Mouse (Mus musculus) embryonic facial prominence, embryonic 15.5 days (tissue): Measurements from ENCODE around the gene Etfa. TPM values are rescaled to one million over a fixed set of nuclear protein-coding genes. Genes with fewer than 3 reads are reported as not detected.

Source experiments
- ATAC-seq: fragments of 200-750 bp; cut with Nextera tagmentation; 2 replicates; pipeline ENCODE4 v1.8.0; 2017; ENCODE audit warnings: low read depth, moderate TSS enrichment; ENCODE audit not compliant: insufficient number of reproducible peaks, low FRiP score, low TSS enrichment
- H3K27ac ChIP-seq: fragments of 300-500 bp; sonication (generic); replicated peaks from 2 replicates; pipeline ENCODE4 v1.5.1; 2015; ENCODE audit warnings: mild to moderate bottlenecking, inconsistent platforms
- H3K27me3 ChIP-seq: fragments of 300-500 bp; sonication (generic); 2 replicates; pipeline ENCODE4 v1.6.1; 2015; ENCODE audit warnings: inconsistent platforms
- H3K36me3 ChIP-seq: fragments of 300-500 bp; sonication (generic); 2 replicates; pipeline ENCODE4 v1.6.1; 2015; ENCODE audit warnings: mild to moderate bottlenecking, inconsistent platforms
- H3K4me1 ChIP-seq: fragments of 300-500 bp; sonication (generic); 2 replicates; pipeline ENCODE4 v1.6.1; 2015; ENCODE audit warnings: inconsistent platforms
- H3K4me2 ChIP-seq: fragments of 300-500 bp; sonication (generic); replicated peaks from 2 replicates; pipeline ENCODE4 v1.6.1; 2015; ENCODE audit warnings: mild to moderate bottlenecking, inconsistent platforms
- H3K4me3 ChIP-seq: fragments of 300-500 bp; sonication (generic); replicated peaks from 2 replicates; pipeline ENCODE4 v1.5.1; 2015; ENCODE audit warnings: mild to moderate bottlenecking, inconsistent platforms
- H3K9ac ChIP-seq: fragments of 300-500 bp; sonication (generic); 2 replicates; pipeline ENCODE4 v1.6.1; 2015; ENCODE audit warnings: inconsistent platforms
- H3K9me3 ChIP-seq: fragments of 300-500 bp; sonication (generic); replicated peaks from 2 replicates; pipeline ENCODE4 v1.6.1; 2016; ENCODE audit warnings: inconsistent platforms
- WGBS: fragments of 180-500 bp; shearing (Covaris S2); methylation state at CpG from one replicate; pipeline ENCODE4 v1.1.7; 2015; 5-methylcytosine and 5-hydroxymethylcytosine counted together
- polyA plus RNA-seq: library from polyadenylated mRNA; unstranded; fragments of >200 nt; fragmentation: Nextera tagmentation; extraction: Ambion mirVana; gene quantifications from 2 replicates; pipeline ENCODE4 v1.2.1, GENCODE M21; 2015

The Etfa gene
- 181 and 189 TPM in 2 replicates for polyA plus RNA-seq

DNA sequence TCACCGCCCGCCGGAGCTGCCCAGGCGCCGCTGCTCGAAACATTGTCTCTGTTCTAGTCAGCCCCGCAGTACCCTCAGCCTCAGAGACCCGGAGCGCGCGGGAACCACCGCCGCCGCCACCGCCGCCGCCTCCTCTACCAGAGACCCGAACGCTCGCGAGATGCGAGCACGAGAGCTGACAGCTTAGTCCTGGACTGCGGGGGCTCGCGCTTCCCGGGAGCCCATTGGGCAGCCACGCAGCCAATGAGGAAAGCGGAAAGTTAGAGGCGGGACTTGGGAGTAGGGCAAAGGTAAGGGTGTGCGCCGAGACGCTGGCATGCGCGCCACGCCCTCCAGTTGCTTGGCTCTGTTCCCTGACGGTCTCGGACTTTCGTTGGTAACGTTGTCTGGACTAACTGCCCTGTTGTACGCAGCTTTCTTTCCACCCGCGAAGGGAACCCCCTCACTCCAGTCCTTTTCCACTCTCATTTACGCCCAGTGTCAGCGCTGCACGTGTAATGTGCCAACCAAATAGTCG, at the start of gene Etfa:
TSS of gene Etfa (minus strand) at position 217 of the 517 bp plus-strand sequence.
- Histone ChIP-seq H3K27me3 (0 out of 2 replicates have a peak, but pooled peaks cover 7% of the 10 kb centered on the region), H3K27ac (peak within 1 kb of the TSS; percentile 93), H3K4me3 (peak within 1 kb of the TSS; percentile 91), H3K9ac (peak within 1 kb of the TSS; percentile 94), H3K4me2 (peak within 1 kb of the TSS; percentile 82), H3K36me3 (no peaks in the 10 kb centered on the region), H3K9me3 (no peaks in the 10 kb centered on the region), H3K4me1 (peaks cover 16% of the 10 kb centered on the region)
- peak; percentile 99 for ATAC-seq
- WGBS = under 1% methylated on average over 47 of the region's 47 CpGs

DNA sequence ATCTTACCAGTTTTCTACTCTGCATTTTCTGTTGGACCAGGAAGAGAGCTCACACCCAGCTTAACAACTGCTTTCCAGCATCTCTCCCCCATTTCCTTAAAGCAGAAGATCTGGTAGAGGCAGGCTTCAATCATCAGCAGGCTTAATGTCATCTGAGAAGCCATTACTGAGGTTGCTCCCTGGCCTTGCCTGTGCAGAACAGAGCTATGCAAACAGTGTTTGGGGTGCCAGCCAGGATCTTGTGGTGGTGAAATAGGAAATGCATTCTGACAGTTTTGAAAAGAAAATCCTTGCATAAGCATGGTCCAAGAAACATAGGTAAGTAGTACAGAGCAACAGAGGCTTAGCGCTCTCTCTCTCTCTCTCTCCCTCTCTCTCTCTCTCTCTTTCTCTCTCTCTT, 48.9 kb upstream of the Etfa start:
- no peaks in the 10 kb centered on the region for H3K4me1 ChIP-seq
- H3K9me3 ChIP-seq = no peaks in the 10 kb centered on the region
- H3K36me3 ChIP-seq = no peaks in the 10 kb centered on the region
- H3K4me2 ChIP-seq = no peak overlapping the region
- H3K9ac ChIP-seq = no peak overlapping the region
- H3K27ac ChIP-seq = no peak overlapping the region
- ATAC-seq = no peak; the same call in 1 of the 2 replicates
- no peak overlapping the region for H3K4me3 ChIP-seq
- WGBS = 65% methylated on average over 1 of the region's 1 CpGs
- H3K27me3 ChIP-seq = no peaks in the 10 kb centered on the region

DNA sequence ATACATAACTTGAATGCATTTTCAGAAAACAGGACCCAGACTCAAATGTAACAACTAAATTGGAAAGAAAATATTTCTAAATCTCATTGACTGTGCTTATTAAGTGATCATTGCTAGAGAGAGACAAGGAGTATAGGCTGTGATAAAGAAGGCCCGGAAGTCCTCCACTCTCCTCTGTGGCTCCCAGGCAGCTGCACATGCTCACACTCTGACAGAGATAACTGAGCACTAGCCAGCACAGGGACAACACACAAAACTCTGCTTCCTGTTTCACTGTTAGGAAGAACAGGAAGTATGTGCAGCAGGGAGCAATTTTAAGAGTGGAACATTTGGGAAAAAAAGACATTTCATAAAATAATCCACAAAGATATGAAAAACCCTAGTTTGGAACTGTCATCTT, 42.9 kb upstream of the Etfa start:
- H3K4me2 ChIP-seq = no peak overlapping the region
- no peak overlapping the region for H3K4me3 ChIP-seq
- no peaks in the 10 kb centered on the region for H3K36me3 ChIP-seq
- no peaks in the 10 kb centered on the region for H3K4me1 ChIP-seq
- 0 out of 2 replicates have a peak, but pooled peaks cover 5% of the 10 kb centered on the region for H3K27me3 ChIP-seq
- WGBS = 64% methylated on average over 1 of the region's 1 CpGs
- no peak for ATAC-seq
- H3K9me3 ChIP-seq = no peaks in the 10 kb centered on the region
- H3K9ac ChIP-seq = no peak overlapping the region
- H3K27ac ChIP-seq = no peak overlapping the region

DNA sequence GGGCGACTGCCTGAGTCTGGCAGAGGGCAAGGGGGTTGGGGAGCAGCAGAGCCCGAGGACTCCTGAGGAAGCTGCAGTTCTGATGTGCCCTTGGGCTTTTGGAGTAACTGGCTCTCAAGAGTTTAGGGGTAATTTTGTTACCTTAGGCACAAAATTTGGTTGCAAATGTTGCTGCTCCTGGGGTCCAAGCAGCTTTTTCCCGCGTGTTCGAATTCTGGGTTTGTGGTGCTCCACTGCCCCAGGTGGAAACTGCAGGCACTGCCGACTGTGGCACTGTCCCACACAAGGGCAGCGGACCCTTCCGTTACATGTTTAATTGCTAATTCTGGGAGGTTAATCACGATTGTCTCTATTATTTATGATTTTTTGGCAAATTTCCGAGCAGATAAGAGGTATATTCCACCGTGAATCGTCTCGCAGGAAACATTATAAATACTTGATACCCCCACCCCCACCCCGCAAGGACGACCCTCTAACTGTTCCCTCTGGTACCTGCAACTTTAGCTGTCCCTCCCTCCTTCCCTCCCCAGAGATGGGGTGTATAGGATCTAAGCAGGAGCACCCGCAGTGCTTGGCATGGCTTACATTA, 37.4 kb upstream of the Etfa start:
- Histone ChIP-seq H3K4me3 (no peak overlapping the region; the same call in 1 of the 2 replicates), H3K9me3 (no peaks in the 10 kb centered on the region), H3K9ac (no peak overlapping the region), H3K4me2 (peak overlapping the region; percentile 3; the same call in 1 of the 2 replicates), H3K27me3 (peaks cover 57% of the 10 kb centered on the region), H3K27ac (no peak overlapping the region), H3K36me3 (no peaks in the 10 kb centered on the region), H3K4me1 (peaks cover 24% of the 10 kb centered on the region)
- 8% methylated on average over 16 of the region's 16 CpGs for WGBS
- ATAC-seq = no peak

DNA sequence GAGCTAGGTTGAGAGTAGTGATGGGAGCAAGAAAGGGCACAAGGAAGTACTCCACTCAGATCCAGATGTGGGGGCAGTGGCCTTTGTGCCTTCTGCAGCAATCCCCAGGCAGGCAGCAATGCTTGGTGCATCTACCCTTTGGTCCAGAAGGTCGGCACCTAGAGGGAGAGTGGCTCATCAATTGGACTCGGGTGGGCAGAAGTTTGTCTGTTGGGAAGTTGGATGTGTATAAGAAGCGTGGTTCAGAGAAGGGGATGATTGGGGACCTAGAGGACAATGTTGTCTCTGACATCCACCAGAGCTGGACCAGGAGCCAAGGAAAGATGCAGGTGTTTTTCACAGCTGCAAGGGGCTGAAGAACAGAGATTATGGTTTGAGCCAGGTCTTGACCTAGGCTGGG, 36.8 kb upstream of the Etfa start:
- WGBS = 28% methylated on average over 3 of the region's 3 CpGs
- Histone ChIP-seq H3K27me3 (peaks cover 62% of the 10 kb centered on the region), H3K9me3 (no peaks in the 10 kb centered on the region), H3K4me2 (no peak overlapping the region), H3K36me3 (no peaks in the 10 kb centered on the region), H3K27ac (no peak overlapping the region), H3K9ac (no peak overlapping the region), H3K4me1 (peaks cover 30% of the 10 kb centered on the region), H3K4me3 (no peak overlapping the region)
- no peak for ATAC-seq

DNA sequence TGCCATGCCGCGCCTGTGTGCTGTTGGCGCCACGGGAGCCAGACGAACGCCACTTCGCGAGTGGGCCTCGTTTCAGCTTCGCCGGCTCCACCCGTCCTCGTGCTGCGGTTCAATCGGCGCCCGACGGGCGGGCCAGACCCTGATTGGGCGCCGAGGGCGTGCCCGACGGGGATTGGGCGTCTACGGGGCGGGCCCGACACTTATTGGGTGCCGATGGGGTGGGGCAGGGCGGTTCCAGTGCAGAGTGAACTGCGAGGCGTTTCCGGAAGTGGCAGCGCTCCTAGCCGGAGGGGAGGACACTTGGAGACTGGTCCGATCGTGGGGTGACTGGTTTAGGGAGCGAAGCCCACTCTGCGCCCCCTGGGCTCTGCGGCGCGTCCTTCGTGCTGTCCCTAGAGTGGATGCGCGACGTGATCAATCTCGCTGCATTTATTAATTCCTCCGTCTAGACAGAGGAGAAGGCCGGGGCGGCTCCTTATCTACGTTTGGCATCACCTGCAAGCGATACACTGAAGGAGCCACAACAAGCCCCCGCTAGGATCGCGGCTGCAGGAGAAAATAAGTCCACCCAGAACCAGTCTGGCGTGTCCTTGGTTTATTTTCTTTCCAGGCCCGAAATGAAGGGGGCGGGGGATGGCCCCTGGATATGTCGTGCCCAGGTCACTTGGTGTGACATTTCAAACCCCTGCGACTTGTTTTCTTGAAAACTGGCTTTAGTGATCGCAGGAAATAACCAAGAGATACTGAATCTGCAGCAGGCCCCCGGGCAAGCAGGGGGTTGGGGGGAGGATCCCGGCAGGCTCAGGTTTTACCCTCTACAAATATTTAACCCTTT, 34.4 kb upstream of the Etfa start:
- peak overlapping the region; percentile 53 for H3K4me2 ChIP-seq
- H3K9me3 ChIP-seq = no peaks in the 10 kb centered on the region
- peak overlapping the region; percentile 31 for H3K4me3 ChIP-seq
- peak; percentile 59; the same call in 1 of the 2 replicates for ATAC-seq
- no peaks in the 10 kb centered on the region for H3K36me3 ChIP-seq
- H3K27me3 ChIP-seq = peaks cover 85% of the 10 kb centered on the region
- H3K27ac ChIP-seq = no peak overlapping the region
- peaks cover 46% of the 10 kb centered on the region for H3K4me1 ChIP-seq
- no peak overlapping the region for H3K9ac ChIP-seq
- 2% methylated on average over 63 of the region's 63 CpGs for WGBS

DNA sequence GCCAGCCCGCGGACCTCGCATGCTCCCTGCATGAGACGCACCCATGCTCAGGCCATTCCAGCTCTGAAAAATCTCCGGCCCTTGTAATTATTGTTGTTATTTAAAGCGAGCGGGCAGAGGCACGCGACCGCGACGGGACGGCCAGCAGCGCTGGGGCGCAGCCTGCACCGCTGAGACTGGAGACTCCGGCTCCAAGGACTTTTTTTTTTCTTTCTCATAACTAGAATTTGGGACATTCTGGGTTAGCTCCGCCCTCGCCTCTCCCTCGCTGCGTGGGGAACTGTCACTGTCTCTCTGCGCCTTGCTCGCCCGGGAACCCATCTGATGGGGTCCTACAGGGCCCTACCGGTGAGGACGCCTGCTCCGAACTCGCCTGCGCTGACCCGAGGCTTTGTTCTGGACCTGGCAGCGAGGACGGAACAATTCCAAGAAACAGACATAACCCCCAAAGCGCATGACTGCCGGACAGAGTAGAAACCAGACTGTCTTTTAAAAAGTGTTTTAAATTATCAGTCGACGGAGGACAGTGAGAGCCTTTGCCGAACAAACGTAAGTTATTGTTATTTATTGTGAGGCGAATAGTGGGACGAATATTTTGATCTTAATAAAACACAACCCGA, 33.6 kb upstream of the Etfa start:
- H3K9me3 ChIP-seq = no peaks in the 10 kb centered on the region
- no peak overlapping the region for H3K9ac ChIP-seq
- H3K4me2 ChIP-seq = peak overlapping the region; percentile 53
- WGBS = 5% methylated on average over 41 of the region's 41 CpGs
- ATAC-seq = no peak
- peaks cover 51% of the 10 kb centered on the region for H3K4me1 ChIP-seq
- H3K27ac ChIP-seq = no peak overlapping the region
- H3K4me3 ChIP-seq = peak overlapping the region; percentile 31
- peaks cover 92% of the 10 kb centered on the region for H3K27me3 ChIP-seq
- H3K36me3 ChIP-seq = no peaks in the 10 kb centered on the region

DNA sequence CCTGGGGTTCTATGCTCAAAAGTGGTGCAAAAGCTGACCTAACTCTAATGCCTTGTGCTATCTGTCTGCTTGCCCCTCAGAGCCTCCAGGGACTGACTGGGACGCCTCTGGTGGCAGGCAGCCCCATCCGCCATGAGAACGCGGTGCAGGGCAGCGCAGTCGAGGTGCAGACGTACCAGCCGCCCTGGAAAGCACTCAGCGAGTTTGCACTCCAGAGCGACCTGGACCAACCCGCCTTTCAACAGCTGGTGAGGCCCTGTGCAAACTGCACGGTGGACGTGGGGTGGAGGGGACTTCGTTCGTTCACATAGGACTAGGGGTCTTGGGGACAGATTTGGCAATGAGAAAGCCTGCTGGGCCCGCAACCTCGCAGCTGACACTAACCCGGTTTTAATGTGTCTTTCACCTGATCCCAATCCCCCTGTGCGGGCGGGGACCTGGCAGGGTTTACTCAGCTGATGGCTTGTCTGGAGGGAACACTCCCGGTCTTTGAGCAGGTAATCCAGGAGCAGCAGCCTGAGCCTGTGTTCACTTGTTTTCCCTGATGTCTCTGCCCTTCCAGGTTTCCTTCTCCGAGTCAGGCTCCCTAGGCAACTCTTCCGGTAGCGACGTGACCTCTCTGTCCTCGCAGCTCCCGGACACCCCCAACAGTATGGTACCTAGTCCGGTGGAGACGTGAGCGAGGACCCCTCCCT, 33.0 kb upstream of the Etfa start:
- Histone ChIP-seq H3K4me3 (peak overlapping the region; percentile 31), H3K9me3 (no peaks in the 10 kb centered on the region), H3K9ac (no peak overlapping the region), H3K27ac (no peak overlapping the region), H3K27me3 (peaks cover 94% of the 10 kb centered on the region), H3K36me3 (no peaks in the 10 kb centered on the region), H3K4me2 (peak overlapping the region; percentile 53), H3K4me1 (peaks cover 58% of the 10 kb centered on the region)
- no peak for ATAC-seq
- WGBS = 3% methylated on average over 30 of the region's 30 CpGs

DNA sequence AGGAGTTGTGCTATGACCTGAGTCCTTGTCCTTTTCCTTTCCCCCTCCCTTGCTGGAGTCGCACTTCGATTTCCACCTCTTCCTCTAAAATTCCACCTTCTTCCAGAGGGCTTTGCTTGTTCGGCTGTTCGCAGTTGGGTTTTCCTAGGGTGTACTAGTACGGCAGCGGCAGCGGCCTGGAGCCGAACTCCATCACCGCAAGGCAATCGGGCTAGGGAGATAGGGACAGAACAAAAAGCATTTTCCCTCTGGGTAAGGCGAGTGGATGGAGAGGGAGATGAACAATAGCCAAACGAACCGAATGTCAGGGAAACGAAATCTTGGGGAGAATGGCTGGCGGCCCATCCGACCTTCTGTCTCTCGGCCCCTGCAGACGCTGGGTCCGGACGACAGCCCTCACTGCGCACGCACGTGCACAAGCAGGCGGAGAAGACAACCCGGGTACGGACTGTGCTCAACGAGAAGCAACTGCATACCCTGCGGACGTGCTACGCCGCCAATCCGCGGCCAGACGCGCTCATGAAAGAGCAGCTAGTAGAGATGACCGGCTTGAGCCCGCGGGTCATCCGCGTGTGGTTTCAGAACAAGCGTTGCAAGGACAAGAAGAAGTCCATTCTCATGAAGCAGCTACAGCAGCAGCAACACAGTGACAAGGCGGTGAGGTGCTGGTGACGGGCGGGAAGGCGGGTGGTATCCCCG, 31.8 kb upstream of the Etfa start:
- no peak overlapping the region for H3K9ac ChIP-seq
- H3K27ac ChIP-seq = no peak overlapping the region
- peak overlapping the region; percentile 31 for H3K4me3 ChIP-seq
- no peaks in the 10 kb centered on the region for H3K9me3 ChIP-seq
- 3% methylated on average over 46 of the region's 46 CpGs for WGBS
- H3K4me2 ChIP-seq = peak overlapping the region; percentile 53
- no peak for ATAC-seq
- H3K4me1 ChIP-seq = peaks cover 64% of the 10 kb centered on the region
- peaks cover 90% of the 10 kb centered on the region for H3K27me3 ChIP-seq
- H3K36me3 ChIP-seq = no peaks in the 10 kb centered on the region

DNA sequence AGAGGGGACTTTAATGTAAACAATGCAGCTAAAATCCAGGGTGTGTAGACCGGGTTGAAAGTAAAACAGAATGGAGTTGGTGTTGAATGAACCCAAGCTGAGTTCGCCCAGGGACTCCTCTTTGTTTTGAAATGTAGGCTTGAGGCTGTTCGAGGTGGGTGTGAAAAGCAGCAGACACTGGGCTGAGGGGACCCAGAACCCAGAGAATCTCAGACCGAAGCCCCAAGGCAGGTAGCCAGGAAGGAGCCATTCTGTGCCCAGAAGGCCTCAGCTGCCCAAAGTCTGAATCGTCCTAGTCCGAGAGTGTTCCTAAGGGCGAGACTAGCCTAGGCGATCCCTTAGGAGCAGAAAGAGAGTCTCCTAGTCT, 31.3 kb upstream of the Etfa start:
- Histone ChIP-seq H3K4me1 (peaks cover 67% of the 10 kb centered on the region), H3K9me3 (no peaks in the 10 kb centered on the region), H3K9ac (no peak overlapping the region), H3K27me3 (peaks cover 91% of the 10 kb centered on the region), H3K4me3 (peak overlapping the region; percentile 49; the same call in 1 of the 2 replicates), H3K4me2 (no peak overlapping the region), H3K36me3 (no peaks in the 10 kb centered on the region), H3K27ac (no peak overlapping the region)
- WGBS = 30% methylated on average over 8 of the region's 8 CpGs
- no peak for ATAC-seq
